Comparison of ENCODE assay signal across 8 mouse cellular contexts in genomic region chr4:144895211-144895590, GRCm38 (mm10). TPM values are rescaled to one million over a fixed set of nuclear protein-coding genes. Genes with fewer than 3 reads are reported as not detected.
DNase-seq lines count a peak whose midpoint lies in the region; ATAC-seq and TF ChIP-seq lines count a peak whose summit lies in the region.

No protein-coding gene starts in this region.

- H3K27me3 ChIP-seq in liver, adult 2 months (ENCODE audit: control insufficient read depth, insufficient read depth, low read length) = no peaks in the 10 kb centered on the region
- peaks cover 8% of the 10 kb centered on the region for H3K27me3 ChIP-seq in forebrain, postnatal 0 days (ENCODE audit: insufficient read depth, low read length)
- no peaks in the 10 kb centered on the region for H3K27me3 ChIP-seq in limb, embryonic 12.5 days
- H3K27me3 ChIP-seq in neural tube, embryonic 13.5 days = peaks cover 13% of the 10 kb centered on the region; the same call in 1 of the 2 replicates

- peak; percentile 23 for ATAC-seq in forebrain, postnatal 0 days
- ATAC-seq in limb, embryonic 12.5 days (ENCODE audit: insufficient number of reproducible peaks, insufficient read depth, low FRiP score, low TSS enrichment, low read depth) = no peak
- ATAC-seq in neural tube, embryonic 13.5 days (ENCODE audit: low read depth) = no peak
- no peak for ATAC-seq in megakaryocyte-erythroid progenitor cell, adult 5-6 weeks (replicated peaks; ENCODE audit: low FRiP score, low TSS enrichment, poor library complexity, severe bottlenecking)

- H3K4me2 ChIP-seq in forebrain, postnatal 0 days (ENCODE audit: low read depth) = peak overlapping the region; percentile 90; the same call in 1 of the 2 replicates
- peak overlapping the region; percentile 89 for H3K4me2 ChIP-seq in limb, embryonic 12.5 days
- peak overlapping the region; percentile 85 for H3K4me2 ChIP-seq in neural tube, embryonic 13.5 days

- H3K79me2 ChIP-seq in liver, adult 2 months (ENCODE audit: control insufficient read depth, insufficient read depth, low read length) = peaks cover 61% of the 10 kb centered on the region

- peak overlapping the region; percentile 97 for H3K9ac ChIP-seq in liver, adult 2 months (ENCODE audit: low read depth, low read length)
- H3K9ac ChIP-seq in forebrain, postnatal 0 days = no peak overlapping the region
- peak overlapping the region; percentile 79 for H3K9ac ChIP-seq in limb, embryonic 12.5 days (replicated peaks)
- peak overlapping the region; percentile 69 for H3K9ac ChIP-seq in neural tube, embryonic 13.5 days

- peak; percentile 73 for DNase-seq in liver, adult 2 months (ENCODE audit: extremely low read depth, low read depth, low spot score)
- no peak for DNase-seq in liver
- DNase-seq in forebrain, postnatal 0 days = peak; percentile 43
- no peak for DNase-seq in urinary bladder, adult 18-20 months (ENCODE audit: low spot score in 2 of 2)
- no peak for DNase-seq in cerebellum, adult 11-12 months

- no peak for TF ChIP-seq CTCF in liver, adult 2 months (IDR thresholded peaks at IDR 0.05; ENCODE audit: low read depth, low read length)
- TF ChIP-seq CTCF in forebrain, postnatal 0 days (IDR thresholded peaks at IDR 0.05; ENCODE audit: low read depth) = no peak

- no peak for TF ChIP-seq POLR2A in liver, adult 2 months (IDR thresholded peaks at IDR 0.05; ENCODE audit: extremely low read depth, insufficient read depth, low read length)

- H3K4me3 ChIP-seq in liver, adult 2 months (ENCODE audit: insufficient read depth, low read depth, low read length) = peak overlapping the region; percentile 79
- H3K4me3 ChIP-seq in forebrain, postnatal 0 days (ENCODE audit: low read depth, low read length) = peak overlapping the region; percentile 47; the same call in 1 of the 2 replicates
- peak overlapping the region; percentile 66 for H3K4me3 ChIP-seq in limb, embryonic 12.5 days (replicated peaks)
- peak overlapping the region; percentile 49 for H3K4me3 ChIP-seq in neural tube, embryonic 13.5 days

- peak overlapping the region; percentile 87 for H3K27ac ChIP-seq in liver, adult 2 months (replicated peaks; ENCODE audit: insufficient read depth, low read depth, low read length)
- no peak overlapping the region for H3K27ac ChIP-seq in forebrain, postnatal 0 days (ENCODE audit: low read depth, low read length)
- peak overlapping the region; percentile 87 for H3K27ac ChIP-seq in limb, embryonic 12.5 days
- H3K27ac ChIP-seq in neural tube, embryonic 13.5 days (replicated peaks) = peak overlapping the region; percentile 67

- no peaks in the 10 kb centered on the region for H3K9me3 ChIP-seq in forebrain, postnatal 0 days (ENCODE audit: low read length)
- no peaks in the 10 kb centered on the region for H3K9me3 ChIP-seq in limb, embryonic 12.5 days
- H3K9me3 ChIP-seq in neural tube, embryonic 13.5 days = no peaks in the 10 kb centered on the region

- H3K36me3 ChIP-seq in liver, adult 2 months (ENCODE audit: control insufficient read depth, insufficient read depth, low read length) = peaks cover 26% of the 10 kb centered on the region
- no peaks in the 10 kb centered on the region for H3K36me3 ChIP-seq in forebrain, postnatal 0 days (ENCODE audit: insufficient read depth)
- peaks cover 27% of the 10 kb centered on the region for H3K36me3 ChIP-seq in limb, embryonic 12.5 days
- 0 out of 2 replicates have a peak, but pooled peaks cover 9% of the 10 kb centered on the region for H3K36me3 ChIP-seq in neural tube, embryonic 13.5 days

- H3K4me1 ChIP-seq in liver, adult 2 months (ENCODE audit: control insufficient read depth, insufficient read depth, low read length) = peaks cover 49% of the 10 kb centered on the region
- H3K4me1 ChIP-seq in forebrain, postnatal 0 days (ENCODE audit: insufficient read depth) = peaks cover 3% of the 10 kb centered on the region; the same call in 1 of the 2 replicates
- peaks cover 49% of the 10 kb centered on the region for H3K4me1 ChIP-seq in limb, embryonic 12.5 days (replicated peaks)
- peaks cover 51% of the 10 kb centered on the region for H3K4me1 ChIP-seq in neural tube, embryonic 13.5 days (replicated peaks)

- 4% methylated on average over 2 of the region's 2 CpGs for WGBS in liver, adult 2 months
- 50% methylated on average over 2 of the region's 2 CpGs for WGBS in forebrain, postnatal 0 days
- 32% methylated on average over 2 of the region's 2 CpGs for WGBS in limb, embryonic 12.5 days
- 22% methylated on average over 2 of the region's 2 CpGs for WGBS in neural tube, embryonic 13.5 days

RNA-seq across cellular contexts. Expression of gene Dhrs3, which starts 2.6 kb away (rescaled TPM):
- total RNA-seq in liver, adult 2 months (2014; rRNA removed) = 85.5 and 109 TPM in 2 replicates
- 225 and 231 TPM in 2 replicates for polyA plus RNA-seq in liver, adult 2 months (2012; rRNA removed)
- total RNA-seq in forebrain, postnatal 0 days (2014; rRNA removed) = 13.6 and 17.5 TPM in 2 replicates
- polyA plus RNA-seq in forebrain, postnatal 0 days (2015; fragmentation: Nextera tagmentation; extraction: Ambion mirVana) = 23.0 and 26.2 TPM in 2 replicates
- 58.9 and 62.7 TPM in 2 replicates for polyA plus RNA-seq in limb, embryonic 12.5 days (2016; fragmentation: Nextera tagmentation; extraction: Ambion mirVana)
- 45.8 and 52.2 TPM in 2 replicates for polyA plus RNA-seq in neural tube, embryonic 13.5 days (2015; fragmentation: Nextera tagmentation; extraction: Ambion mirVana)
- 1.9 and 11.1 TPM in 2 replicates for total RNA-seq in megakaryocyte-erythroid progenitor cell, adult 5-6 weeks (2014; fragmentation: Nextera tagmentation)
- total RNA-seq in megakaryocyte-erythroid progenitor cell, adult 5-6 weeks (2017) = 3.0 and 6.7 TPM in 2 replicates

Comparison
In these comparisons a context has a peak if more than half of its experiments do, and no peak if none do; other contexts are left out.
1. DNase-seq: peak in liver, adult 2 months (single experiment) and forebrain, postnatal 0 days (single experiment); none in liver (single experiment), urinary bladder, adult 18-20 months (0 of 2) and cerebellum, adult 11-12 months (single experiment).
2. Peak in every context shown above with its lines, with median percentiles within 50 percentile points of each other: H3K4me3 ChIP-seq and H3K4me2 ChIP-seq.